In genomic region chr2:164439001-164439421, GRCm38 (mm10) we compare ENCODE assay signal across 12 mouse cellular contexts. TPM values are rescaled to one million over a fixed set of nuclear protein-coding genes. Genes with fewer than 3 reads are reported as not detected.
DNase-seq lines count a peak whose midpoint lies in the region; ATAC-seq and TF ChIP-seq lines count a peak whose summit lies in the region.
"Had no signal": no experiment of that assay in that cellular context is flagged by ENCODE, and none has a peak within 500 bp of the region (broad histone marks: within the 10 kb centered on the region; RNA-seq: fewer than 3 reads in every experiment).

No protein-coding gene starts in this region.

- H3K9me3 ChIP-seq in heart, embryonic 11.5 days (replicated peaks; ENCODE audit: control insufficient read depth, low read length), result no peaks in the 10 kb centered on the region
- no peaks in the 10 kb centered on the region for H3K9me3 ChIP-seq in stomach, postnatal 0 days (ENCODE audit: control insufficient read depth, low read length)
- H3K9me3 ChIP-seq: megakaryocyte, embryonic 14.5 days had no signal

- H3K4me1 ChIP-seq in heart, embryonic 11.5 days (ENCODE audit: control insufficient read depth, insufficient read depth, low read length), result peaks cover 52% of the 10 kb centered on the region
- H3K4me1 ChIP-seq in stomach, postnatal 0 days (replicated peaks; ENCODE audit: control insufficient read depth, insufficient read depth), result peaks cover 20% of the 10 kb centered on the region

- no peak for TF ChIP-seq CTCF in stomach, postnatal 0 days (IDR thresholded peaks at IDR 0.05; ENCODE audit: low read depth)

- H3K9ac ChIP-seq in heart, embryonic 11.5 days (ENCODE audit: low read depth, low read length), result no peak overlapping the region
- no peak overlapping the region for H3K9ac ChIP-seq in stomach, postnatal 0 days (ENCODE audit: low read length)
- H3K9ac ChIP-seq: forebrain, postnatal 0 days had no signal

- no peak for ATAC-seq in heart, embryonic 11.5 days (replicated peaks; ENCODE audit: insufficient number of reproducible peaks, low FRiP score, low TSS enrichment)
- no peak for ATAC-seq in stomach, postnatal 0 days (ENCODE audit: low FRiP score, low TSS enrichment)
- ATAC-seq: forebrain, postnatal 0 days; hindbrain, embryonic 16.5 days had no signal

- WGBS in heart, embryonic 11.5 days (ENCODE audit: insufficient replicate concordance), result 44% methylated on average over 3 of the region's 3 CpGs
- 34% methylated on average over 3 of the region's 3 CpGs for WGBS in stomach, postnatal 0 days

- no peaks in the 10 kb centered on the region for H3K36me3 ChIP-seq in heart, embryonic 11.5 days (ENCODE audit: control insufficient read depth, insufficient read depth, low read length)
- no peaks in the 10 kb centered on the region for H3K36me3 ChIP-seq in stomach, postnatal 0 days (ENCODE audit: control insufficient read depth, insufficient read depth, low read length)

- H3K4me3 ChIP-seq in heart, embryonic 11.5 days (ENCODE audit: low read depth, low read length), result no peak overlapping the region
- H3K4me3 ChIP-seq in stomach, postnatal 0 days (ENCODE audit: low read depth, low read length), result no peak overlapping the region
- H3K4me3 ChIP-seq: megakaryocyte, embryonic 14.5 days had no signal

- no peaks in the 10 kb centered on the region for H3K27me3 ChIP-seq in heart, embryonic 11.5 days (ENCODE audit: control insufficient read depth, insufficient read depth, low read length)
- H3K27me3 ChIP-seq in stomach, postnatal 0 days (ENCODE audit: control insufficient read depth, insufficient read depth, low read length), result no peaks in the 10 kb centered on the region

- no peak for TF ChIP-seq EP300 in stomach, postnatal 0 days (optimal IDR thresholded peaks at IDR 0.05)

- H3K27ac ChIP-seq in heart, embryonic 11.5 days (ENCODE audit: low read depth, low read length), result no peak overlapping the region
- peak overlapping the region; percentile 91 for H3K27ac ChIP-seq in stomach, postnatal 0 days (replicated peaks)

- intact Hi-C loops in heart, postnatal 10 days (cut with DNase I), result no loop called here

- H3K4me2 ChIP-seq in heart, embryonic 11.5 days, result 0 out of 2 replicates have a peak overlapping the region, but pooled peaks have one; percentile 2
- H3K4me2 ChIP-seq in stomach, postnatal 0 days (replicated peaks; ENCODE audit: low read depth), result 0 out of 2 replicates have a peak overlapping the region, but pooled peaks have one; percentile 0

- DNase-seq in heart, postnatal 10 days, result no peak
- DNase-seq in lung, postnatal 10 days, result peak; percentile 71
- no peak for DNase-seq in lung, postnatal 14 days
- DNase-seq in layer of hippocampus, adult 8-10 months (ENCODE audit: low spot score in 2 of 2), result peak; percentile 55 to 58
- peak; percentile 19 for DNase-seq in stomach, postnatal 0 days (ENCODE audit: low spot score)
- no peak for DNase-seq in ovary, postnatal 14 days (ENCODE audit: low spot score)
- no peak for DNase-seq in frontal cortex, postnatal 36 days (ENCODE audit: low spot score in 2 of 2)
- DNase-seq: forebrain, postnatal 0 days had no signal

RNA-seq across cellular contexts. Expression of gene Sdc4, which starts 4.7 kb away (rescaled TPM):
- 33.9 and 34.6 TPM in 2 replicates for polyA plus RNA-seq in heart, embryonic 11.5 days (2014; fragmentation: Nextera tagmentation; extraction: Ambion mirVana)
- 10 to 100 TPM; 24.3 to 39.3 TPM for total RNA-seq in heart, postnatal 10 days (2021)
- 100 to 1,000 TPM; 109 to 165 (median 131) TPM for total RNA-seq in layer of hippocampus, adult 8-10 months (2022)
- polyA plus RNA-seq in stomach, postnatal 0 days (2015; fragmentation: Nextera tagmentation; extraction: Ambion mirVana), result 133 and 143 TPM in 2 replicates
- total RNA-seq: MEL had no signal

RNA-seq across cellular contexts. Expression of gene Sys1, which starts 17.8 kb away (rescaled TPM):
- 37.0 and 42.3 TPM in 2 replicates for polyA plus RNA-seq in heart, embryonic 11.5 days (2014; fragmentation: Nextera tagmentation; extraction: Ambion mirVana)
- total RNA-seq in heart, postnatal 10 days (2021), result 10 to 100 TPM; 21.3 to 25.1 TPM
- 10 to 100 TPM; 40.4 to 45.8 (median 44.8) TPM for total RNA-seq in layer of hippocampus, adult 8-10 months (2022)
- polyA plus RNA-seq in stomach, postnatal 0 days (2015; fragmentation: Nextera tagmentation; extraction: Ambion mirVana), result 46.9 and 48.6 TPM in 2 replicates

RNA-seq across cellular contexts. Expression of gene Gm20458, which starts 21.8 kb away (rescaled TPM):
- polyA plus RNA-seq in heart, embryonic 11.5 days (2014; fragmentation: Nextera tagmentation; extraction: Ambion mirVana), result 4.8 and 8.4 TPM in 2 replicates
- total RNA-seq in heart, postnatal 10 days (2021), result 1 to 10 TPM; 5.5 to 7.4 TPM
- total RNA-seq in layer of hippocampus, adult 8-10 months (2022), result 10 to 100 TPM in 1 of 4 experiments, 1 to 10 TPM in 2, not detected in 1; 8.4 to 15.8 (median 9.9) TPM
- polyA plus RNA-seq in stomach, postnatal 0 days (2015; fragmentation: Nextera tagmentation; extraction: Ambion mirVana), result 26.9 and 28.1 TPM in 2 replicates

RNA-seq across cellular contexts. Expression of gene Matn4, which starts 34.1 kb away (rescaled TPM):
- 0.34 and 0.77 TPM in 2 replicates for polyA plus RNA-seq in heart, embryonic 11.5 days (2014; fragmentation: Nextera tagmentation; extraction: Ambion mirVana)
- 1 to 10 TPM; 1.2 to 2.3 TPM for total RNA-seq in heart, postnatal 10 days (2021)
- total RNA-seq in layer of hippocampus, adult 8-10 months (2022), result 10 to 100 TPM; 11.1 to 12.6 (median 11.9) TPM
- 2.0 and 3.1 TPM in 2 replicates for polyA plus RNA-seq in stomach, postnatal 0 days (2015; fragmentation: Nextera tagmentation; extraction: Ambion mirVana)
- total RNA-seq: MEL had no signal

RNA-seq across cellular contexts. Expression of gene Trp53tg5, which starts 34.5 kb away (rescaled TPM):
- not detected in 2 replicates for polyA plus RNA-seq in heart, embryonic 11.5 days (2014; fragmentation: Nextera tagmentation; extraction: Ambion mirVana)
- not detected for total RNA-seq in heart, postnatal 10 days (2021)
- not detected for total RNA-seq in layer of hippocampus, adult 8-10 months (2022)
- polyA plus RNA-seq in stomach, postnatal 0 days (2015; fragmentation: Nextera tagmentation; extraction: Ambion mirVana), result not detected in 2 replicates
- total RNA-seq: forebrain, postnatal 0 days; MEL had no signal
- polyA plus RNA-seq: forebrain, postnatal 0 days; hindbrain, embryonic 16.5 days had no signal

Comparison
In these comparisons a context has a peak if more than half of its experiments do, and no peak if none do; other contexts are left out.
1. DNase-seq: peak in lung, postnatal 10 days (single experiment), layer of hippocampus, adult 8-10 months (2 of 2) and stomach, postnatal 0 days (single experiment); none in heart, postnatal 10 days (0 of 2), lung, postnatal 14 days (single experiment), ovary, postnatal 14 days (single experiment) and frontal cortex, postnatal 36 days (0 of 2).